In genomic region chr8:23319556-23319955, GRCm38 (mm10) we compare ENCODE assay signal across 9 mouse cellular contexts.
A peak's percentile ranks its signal among the peaks of the same experiment; 100 is the strongest.
DNase-seq lines count a peak whose midpoint lies in the region; ATAC-seq and TF ChIP-seq lines count a peak whose summit lies in the region.
"Had no signal": no experiment of that assay in that cellular context is flagged by ENCODE, and none has a peak within 500 bp of the region (broad histone marks: within the 10 kb centered on the region; RNA-seq: fewer than 3 reads in every experiment).

No protein-coding gene starts in this region.

- H3K9ac ChIP-seq in liver, embryonic 14.5 days (replicated peaks) = no peak overlapping the region
- H3K9ac ChIP-seq: stomach, embryonic 15.5 days had no signal

- DNase-seq in frontal cortex, postnatal 14 days (ENCODE audit: low spot score in 2 of 2) = no peak
- DNase-seq in left cerebral cortex, postnatal 14 days (ENCODE audit: low spot score in 2 of 2) = peak; percentile 8 to 20
- DNase-seq in left cerebral cortex, adult 11 months (ENCODE audit: low spot score) = no peak
- DNase-seq in adrenal gland, adult (ENCODE audit: inconsistent age in 2 of 2, low spot score in 1 of 2) = peak; percentile 27 to 70
- no peak for DNase-seq in liver, embryonic 14.5 days (ENCODE audit: low read depth in 3 of 3, low spot score in 3 of 3)
- DNase-seq in spleen, postnatal 10 days (ENCODE audit: low spot score in 2 of 2) = no peak

- no peaks in the 10 kb centered on the region for H3K27me3 ChIP-seq in liver, embryonic 14.5 days (ENCODE audit: control insufficient read depth, insufficient read depth, low read length)
- H3K27me3 ChIP-seq: stomach, embryonic 15.5 days had no signal

- ATAC-seq in frontal cortex, adult (ENCODE audit: low TSS enrichment) = peak; percentile 69; the same call in 1 of the 2 replicates
- no peak for ATAC-seq in liver, embryonic 14.5 days (ENCODE audit: insufficient read depth)
- ATAC-seq in monocyte, adult 5-6 weeks (replicated peaks; ENCODE audit: insufficient number of reproducible peaks, low FRiP score, low TSS enrichment, poor library complexity, severe bottlenecking) = no peak

- WGBS in liver, embryonic 14.5 days (ENCODE audit: insufficient replicate concordance) = 33% methylated on average over 9 of the region's 9 CpGs

- no peak overlapping the region for H3K4me3 ChIP-seq in liver, embryonic 14.5 days (ENCODE audit: insufficient read depth in 1 of 2, low read depth in 2 of 2, low read length in 2 of 2)
- H3K4me3 ChIP-seq: stomach, embryonic 15.5 days had no signal

- H3K27ac ChIP-seq in liver, embryonic 14.5 days = no peak overlapping the region
- H3K27ac ChIP-seq: stomach, embryonic 15.5 days had no signal

- peak; percentile 30 for TF ChIP-seq CTCF in liver, embryonic 14.5 days (IDR thresholded peaks at IDR 0.05; ENCODE audit: low read depth)

- H3K9me3 ChIP-seq in liver, embryonic 14.5 days (ENCODE audit: control insufficient read depth, low read length) = no peaks in the 10 kb centered on the region
- H3K9me3 ChIP-seq: stomach, embryonic 15.5 days had no signal

- no peaks in the 10 kb centered on the region for H3K36me3 ChIP-seq in liver, embryonic 14.5 days (replicated peaks; ENCODE audit: control insufficient read depth, insufficient read depth, low read depth)
- H3K36me3 ChIP-seq: stomach, embryonic 15.5 days had no signal

- TF ChIP-seq EP300 in liver, embryonic 14.5 days (IDR thresholded peaks at IDR 0.05; ENCODE audit: low read depth) = no peak

- no peak overlapping the region for H3K4me2 ChIP-seq in liver, embryonic 14.5 days (ENCODE audit: low read depth)
- H3K4me2 ChIP-seq: stomach, embryonic 15.5 days had no signal

- intact Hi-C loops in left cerebral cortex, postnatal 14 days (cut with DNase I) = no loop called here

- no peaks in the 10 kb centered on the region for H3K4me1 ChIP-seq in liver, embryonic 14.5 days (replicated peaks; ENCODE audit: control insufficient read depth in 2 of 2, insufficient read depth in 2 of 2, low read length in 1 of 2)

Comparison
In these comparisons a context has a peak if more than half of its experiments do, and no peak if none do; other contexts are left out.
1. DNase-seq: peak in left cerebral cortex, postnatal 14 days (2 of 2) and adrenal gland, adult (2 of 2); none in frontal cortex, postnatal 14 days (0 of 2), left cerebral cortex, adult 11 months (single experiment), liver, embryonic 14.5 days (0 of 3) and spleen, postnatal 10 days (0 of 2).